Mouse (Mus musculus): ENCODE data around the gene Hmga1b. TPM values are rescaled to one million over a fixed set of nuclear protein-coding genes. Genes with fewer than 3 reads are reported as not detected.

The Hmga1b gene
- polyA plus RNA-seq (2012; rRNA removed): 0.31 and 7.3 TPM in 2 replicates

GRCm38 (mm10) chr11:120762672-120763041 lies at the start of gene Hmga1b:
Gene Hmga1b, plus strand, starts transcription at chr11:120762794.

DNA sequence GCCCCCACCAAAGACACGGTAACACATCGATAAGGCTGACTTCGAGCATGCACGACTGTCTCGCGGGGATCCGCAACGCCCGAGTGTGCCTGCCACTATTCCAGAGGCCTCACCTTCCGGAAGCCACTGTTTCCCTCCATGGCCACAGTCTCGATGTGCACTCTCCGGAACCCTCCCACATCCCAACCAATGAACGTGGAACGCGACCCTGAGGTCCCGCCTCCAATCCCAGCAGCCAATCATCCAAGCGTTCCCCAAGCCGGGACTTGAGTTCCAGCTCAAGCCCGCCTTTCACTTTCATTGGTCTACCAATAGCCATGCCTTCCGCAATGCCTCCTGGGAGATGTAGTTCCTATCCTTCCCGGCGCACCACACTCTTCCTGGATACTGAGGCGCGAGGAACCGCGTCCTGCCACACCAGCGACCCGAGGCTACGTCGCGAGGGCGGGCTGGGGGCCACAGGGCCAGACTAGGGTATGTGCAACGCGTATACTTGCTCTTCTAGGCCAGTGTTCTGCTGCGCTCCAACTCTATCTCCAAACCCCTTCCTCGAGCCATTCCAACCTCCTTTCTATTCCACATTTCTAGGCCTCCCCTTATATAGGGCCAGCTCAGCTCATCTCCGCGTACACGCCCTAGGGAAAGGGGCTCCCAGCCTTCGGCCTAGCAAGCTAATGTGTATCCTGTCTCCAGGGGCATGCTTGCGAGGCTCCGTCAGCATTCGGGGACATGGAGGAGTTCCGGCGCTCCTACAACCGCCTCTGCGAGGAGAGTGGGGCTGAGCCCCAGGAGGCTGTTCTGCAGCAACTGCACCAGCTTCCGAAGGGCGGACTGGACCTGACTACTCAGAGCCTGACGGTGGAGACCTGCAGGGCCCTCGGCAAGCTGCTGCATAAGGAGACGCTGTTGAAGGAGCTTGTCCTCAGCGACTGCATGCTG lies 48.7 kb upstream of the Hmga1b start, which contains the start of the genes Cenpx and Lrrc45:
TSS of gene Cenpx (minus strand) at position 159 of the 939 bp plus-strand sequence.
TSS of gene Lrrc45 (plus strand) at position 346 of the 939 bp plus-strand sequence.

GRCm38 (mm10) chr11:120721124-120722066 lies 41.2 kb upstream of the Hmga1b start, which contains the start of gene Rac3:
Gene Rac3, plus strand, starts transcription at chr11:120721470.

GRCm38 (mm10) chr11:120727169-120727527 lies 35.4 kb upstream of the Hmga1b start, which contains the start of gene Dcxr:
Gene Dcxr, minus strand, starts transcription at chr11:120727281.

GRCm38 (mm10) chr11:120731858-120732680 lies 30.5 kb upstream of the Hmga1b start, which contains the start of gene Cbr2:
Gene Cbr2, minus strand, starts transcription at chr11:120732114.

DNA sequence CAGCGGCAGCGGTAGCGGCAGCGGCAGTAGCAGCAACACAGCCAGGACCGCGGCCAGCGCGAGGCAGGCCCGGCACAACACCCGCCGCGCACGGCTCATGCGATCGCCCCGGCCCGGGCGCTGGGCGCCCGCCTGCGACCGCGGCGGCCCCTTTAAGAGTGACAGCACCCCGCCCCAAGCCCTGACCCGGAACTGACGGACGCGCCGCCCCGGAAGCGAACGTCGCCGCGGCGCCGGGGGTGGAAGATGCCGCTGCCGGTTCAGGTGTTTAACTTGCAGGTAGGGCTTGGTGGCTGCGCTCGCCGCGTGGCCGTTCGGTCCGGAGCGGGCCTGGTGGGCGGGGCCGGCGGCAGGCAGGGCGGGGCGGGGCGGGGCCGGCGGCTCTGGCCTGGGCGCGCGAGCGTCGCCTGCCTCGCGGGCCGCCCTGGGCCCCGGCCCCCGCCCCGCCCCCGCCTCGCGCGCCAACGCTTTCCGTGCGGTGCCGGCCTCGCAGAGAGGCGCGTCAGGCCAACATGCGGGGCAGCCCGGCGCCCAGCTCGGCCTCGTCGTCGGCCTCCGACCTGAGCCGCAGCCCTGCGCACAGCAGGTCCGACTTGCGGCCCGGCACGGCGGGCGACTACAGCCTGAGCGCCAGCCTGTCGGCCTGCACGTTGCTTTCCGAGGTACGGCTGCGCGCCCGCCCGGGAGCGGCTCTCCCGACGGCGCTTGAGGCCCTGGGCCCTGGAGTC lies 21.6 kb downstream of the Hmga1b start, which contains the start of the genes Rfng and Gps1:
TSS of gene Rfng (minus strand) at position 144 of the 728 bp plus-strand sequence.
TSS of gene Gps1 (plus strand) at position 209 of the 728 bp plus-strand sequence.

DNA sequence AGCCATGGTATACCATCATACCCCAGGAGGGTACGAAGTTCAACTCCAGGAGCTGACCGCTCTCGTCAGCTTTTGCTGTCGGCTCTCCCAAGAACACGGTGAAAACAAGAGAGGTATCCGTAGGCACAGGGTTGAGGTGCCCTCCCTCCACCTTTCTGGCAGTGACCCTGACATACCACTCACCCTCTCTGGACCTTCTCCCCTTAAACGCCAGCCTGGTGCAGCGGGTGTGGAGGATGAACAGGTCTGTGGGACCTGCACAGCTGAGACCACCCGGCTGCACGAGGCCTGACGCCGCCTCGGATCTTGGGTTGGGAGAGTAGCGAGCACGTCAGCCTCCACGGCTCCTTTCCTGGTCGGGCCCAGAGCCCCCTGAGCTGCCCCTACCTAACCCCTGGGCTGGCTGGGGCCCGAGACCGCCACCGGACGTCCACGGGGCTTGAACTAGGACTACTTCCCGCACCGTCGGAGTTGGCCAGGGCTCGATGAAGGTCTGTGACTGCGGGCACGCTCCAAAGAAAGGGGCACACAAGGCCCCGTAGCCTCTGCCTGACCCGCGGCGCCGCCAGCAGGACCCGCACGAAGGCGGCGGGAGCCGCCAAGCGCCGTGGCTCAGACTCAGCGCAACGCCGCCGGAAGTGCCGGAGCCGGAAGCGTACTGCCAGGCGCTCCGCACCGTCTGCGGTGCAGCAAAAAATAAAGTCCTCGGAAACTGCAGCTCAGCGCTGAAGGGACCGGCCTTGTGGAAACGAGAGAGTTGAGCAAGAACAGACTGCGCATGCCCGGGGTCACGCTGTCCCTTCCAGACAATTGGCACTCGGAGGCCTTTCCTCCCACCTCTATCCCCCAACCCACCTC lies 33.4 kb downstream of the Hmga1b start, which contains the start of gene Dus1l:
TSS of gene Dus1l (minus strand) at position 648 of the 858 bp plus-strand sequence.

Other genes with a start within 250 kb of the Hmga1b start
- 2.3 and 3.3 TPM in 2 replicates for gene Gcgr, start 232.1 kb upstream of the Hmga1b start, polyA plus RNA-seq (2012; rRNA removed)
- gene Mcrip1, start 213.1 kb upstream of the Hmga1b start, polyA plus RNA-seq (2012; rRNA removed): 185 and 195 TPM in 2 replicates
- gene Ppp1r27, start 211.7 kb upstream of the Hmga1b start, polyA plus RNA-seq (2012; rRNA removed): not detected in 2 replicates
- 355 TPM in 2 replicates for gene P4hb, start 189.5 kb upstream of the Hmga1b start, polyA plus RNA-seq (2012; rRNA removed)
- 779 and 887 TPM in 2 replicates for gene Arhgdia, start 181.2 kb upstream of the Hmga1b start, polyA plus RNA-seq (2012; rRNA removed)
- 30.8 and 42.7 TPM in 2 replicates for gene Alyref, start 164.4 kb upstream of the Hmga1b start, polyA plus RNA-seq (2012; rRNA removed)
- gene Anapc11, start 164.4 kb upstream of the Hmga1b start, polyA plus RNA-seq (2012; rRNA removed): 189 and 219 TPM in 2 replicates
- gene Npb, start 154.3 kb upstream of the Hmga1b start, polyA plus RNA-seq (2012; rRNA removed): 2.6 and 4.4 TPM in 2 replicates
- gene Pcyt2, start 144.9 kb upstream of the Hmga1b start, polyA plus RNA-seq (2012; rRNA removed): 279 and 305 TPM in 2 replicates
- gene Sirt7, start 137.6 kb upstream of the Hmga1b start, polyA plus RNA-seq (2012; rRNA removed): 77.5 and 98.2 TPM in 2 replicates
- gene Mafg, start 129.2 kb upstream of the Hmga1b start, polyA plus RNA-seq (2012; rRNA removed): 75.0 and 78.0 TPM in 2 replicates
- gene Pycr1, start 119.0 kb upstream of the Hmga1b start, polyA plus RNA-seq (2012; rRNA removed): 10.8 and 14.3 TPM in 2 replicates
- 0.18 TPM in 1 of 2 replicates, not detected in the other for gene Myadml2, start 114.6 kb upstream of the Hmga1b start, polyA plus RNA-seq (2012; rRNA removed)
- gene Notum, start 101.6 kb upstream of the Hmga1b start, polyA plus RNA-seq (2012; rRNA removed): 12.7 and 13.6 TPM in 2 replicates
- 130 and 142 TPM in 2 replicates for gene Aspscr1, start 89.8 kb upstream of the Hmga1b start, polyA plus RNA-seq (2012; rRNA removed)
- 57.2 and 79.0 TPM in 2 replicates for gene Cenpx, start 49.1 kb upstream of the Hmga1b start, polyA plus RNA-seq (2012; rRNA removed)
- gene Lrrc45, start 48.9 kb upstream of the Hmga1b start, polyA plus RNA-seq (2012; rRNA removed): 97.4 and 99.6 TPM in 2 replicates
- 54.5 and 76.4 TPM in 2 replicates for gene Rac3, start 41.3 kb upstream of the Hmga1b start, polyA plus RNA-seq (2012; rRNA removed)
- 317 and 369 TPM in 2 replicates for gene Dcxr, start 35.5 kb upstream of the Hmga1b start, polyA plus RNA-seq (2012; rRNA removed)
- gene Cbr2, start 30.7 kb upstream of the Hmga1b start, polyA plus RNA-seq (2012; rRNA removed): 193 and 267 TPM in 2 replicates
- gene Rfng, start 21.4 kb downstream of the Hmga1b start, polyA plus RNA-seq (2012; rRNA removed): 74.0 and 77.8 TPM in 2 replicates
- 283 and 304 TPM in 2 replicates for gene Gps1, start 21.5 kb downstream of the Hmga1b start, polyA plus RNA-seq (2012; rRNA removed)
- gene Dus1l, start 33.6 kb downstream of the Hmga1b start, polyA plus RNA-seq (2012; rRNA removed): 54.8 and 64.2 TPM in 2 replicates
- 1,315 and 1,722 TPM in 2 replicates for gene Fasn, start 61.8 kb downstream of the Hmga1b start, polyA plus RNA-seq (2012; rRNA removed)
- 6.1 and 6.7 TPM in 2 replicates for gene Ccdc57, start 170.1 kb downstream of the Hmga1b start, polyA plus RNA-seq (2012; rRNA removed)
- 41.9 and 46.1 TPM in 2 replicates for gene Slc16a3, start 185.7 kb downstream of the Hmga1b start, polyA plus RNA-seq (2012; rRNA removed)
- gene Csnk1d, start 228.5 kb downstream of the Hmga1b start, polyA plus RNA-seq (2012; rRNA removed): 83.9 and 91.8 TPM in 2 replicates